Comparison of ENCODE assay signal across 11 mouse cellular contexts in the genomic region with DNA sequence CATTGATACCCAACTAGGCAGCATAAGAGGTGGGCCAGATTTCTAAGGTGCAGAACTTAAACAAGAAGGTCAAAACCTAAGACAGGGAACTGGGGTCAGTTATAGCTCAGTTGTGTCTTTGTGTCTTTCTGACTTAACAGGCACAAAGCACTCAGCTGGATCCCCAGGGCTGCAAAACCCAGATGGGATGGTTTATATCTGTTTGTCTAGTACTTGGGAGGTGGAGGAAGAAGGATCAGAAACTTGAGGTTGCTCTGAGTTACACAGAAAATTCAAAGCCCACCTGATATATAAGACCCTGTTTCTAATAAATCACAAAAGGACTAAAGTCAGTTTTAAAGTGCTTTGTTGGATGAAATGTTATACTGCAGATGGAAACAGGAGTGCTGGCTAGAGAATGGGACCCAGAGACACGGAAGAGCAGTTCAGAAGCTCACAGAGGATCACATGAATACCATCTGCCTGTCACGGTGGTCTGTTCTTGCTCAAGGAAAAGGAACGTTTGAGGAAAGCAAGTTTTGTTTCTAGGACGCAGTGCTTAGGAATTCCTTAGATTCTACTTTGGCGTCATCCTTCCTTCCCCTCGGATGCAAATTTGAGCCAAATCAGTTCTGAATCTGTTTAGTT.
"Had no signal": no experiment of that assay in that cellular context is flagged by ENCODE, and none has a peak within 500 bp of the region (broad histone marks: within the 10 kb centered on the region; RNA-seq: fewer than 3 reads in every experiment).

No protein-coding gene starts in this region.

- H3K27me3 ChIP-seq: liver, embryonic 13.5 days had no signal

- H3K9me3 ChIP-seq: liver, embryonic 13.5 days had no signal

- H3K4me1 ChIP-seq: liver, embryonic 13.5 days had no signal

- H3K36me3 ChIP-seq: liver, embryonic 13.5 days had no signal

- H3K4me3 ChIP-seq: left cerebral cortex, adult 2 months; liver, embryonic 13.5 days had no signal

- H3K9ac ChIP-seq: liver, embryonic 13.5 days had no signal

- DNase-seq: kidney, adult 18-20 months; kidney, postnatal 14 days; layer of hippocampus, postnatal 36 days; liver, embryonic 13.5 days; lung, adult 2 months; lung, postnatal 14 days; lung, postnatal 4 days; midbrain, embryonic 14.5 days; thymus, postnatal 25 days had no signal

- H3K4me2 ChIP-seq: liver, embryonic 13.5 days; midbrain, embryonic 11.5 days had no signal

- H3K27ac ChIP-seq: left cerebral cortex, adult 2 months; liver, embryonic 13.5 days had no signal
